Mouse (Mus musculus) intestine, embryonic 14.5 days (tissue): Measurements from ENCODE around the gene Cald1. TPM values are rescaled to one million over a fixed set of nuclear protein-coding genes. Genes with fewer than 3 reads are reported as not detected.

Source experiments
- ATAC-seq: fragments of 200-750 bp; cut with Nextera tagmentation; replicated peaks from 2 replicates; pipeline ENCODE4 v1.8.0; 2017; ENCODE audit warnings: low read depth, moderate number of reproducible peaks, moderate TSS enrichment, moderate library complexity; ENCODE audit not compliant: low FRiP score, low TSS enrichment
- DNase-seq: peaks from one replicate; pipeline ENCODE4 v3.0.0-alpha.2; 2018; ENCODE audit warnings: low spot score
- H3K27ac ChIP-seq: fragments of 300-500 bp; sonication (generic); 2 replicates; pipeline ENCODE4 v1.5.1; 2014; ENCODE audit warnings: low read depth, mild to moderate bottlenecking, control low read depth
- H3K27me3 ChIP-seq: fragments of 300-500 bp; sonication (generic); replicated peaks from 2 replicates; pipeline ENCODE4 v1.6.1; 2014; ENCODE audit warnings: low read length, control low read depth; ENCODE audit not compliant: control insufficient read depth, insufficient read depth
- H3K36me3 ChIP-seq: fragments of 300-500 bp; sonication (generic); 2 replicates; pipeline ENCODE4 v1.6.1; 2014; ENCODE audit warnings: low read length, control low read depth; ENCODE audit not compliant: control insufficient read depth, insufficient read depth
- H3K4me1 ChIP-seq: fragments of 300-500 bp; sonication (generic); replicated peaks from 2 replicates; pipeline ENCODE4 v1.6.1; 2014; ENCODE audit warnings: low read length, control low read depth, mixed read lengths; ENCODE audit not compliant: control insufficient read depth, insufficient read depth
- H3K4me2 ChIP-seq: fragments of 300-500 bp; sonication (generic); 2 replicates; pipeline ENCODE4 v1.6.1; 2014; ENCODE audit warnings: low read length
- H3K4me3 ChIP-seq: fragments of 300-500 bp; sonication (generic); 2 replicates; pipeline ENCODE4 v1.5.1; 2014; ENCODE audit warnings: low read depth, low read length, control low read depth, mixed read lengths
- H3K9ac ChIP-seq: fragments of 300-500 bp; sonication (generic); 2 replicates; pipeline ENCODE4 v1.6.1; 2014; ENCODE audit warnings: mild to moderate bottlenecking, low read length
- H3K9me3 ChIP-seq: fragments of 300-500 bp; sonication (generic); 2 replicates; pipeline ENCODE4 v1.6.1; 2016; ENCODE audit warnings: low read length, control low read depth; ENCODE audit not compliant: control insufficient read depth
- WGBS: fragments of 180-500 bp; shearing (Covaris S2); extraction: QIAGEN DNeasy Blood & Tissue Kit; methylation state at CpG from one replicate; pipeline ENCODE4 v1.1.7; 2014; 5-methylcytosine and 5-hydroxymethylcytosine counted together
- polyA plus RNA-seq: library from polyadenylated mRNA; unstranded; fragments of >200 nt; fragmentation: Nextera tagmentation; extraction: Ambion mirVana; gene quantifications from 2 replicates; pipeline ENCODE4 v1.2.1, GENCODE M21; 2014

Gene Cald1
- polyA plus RNA-seq: 309 and 368 TPM in 2 replicates

DNA sequence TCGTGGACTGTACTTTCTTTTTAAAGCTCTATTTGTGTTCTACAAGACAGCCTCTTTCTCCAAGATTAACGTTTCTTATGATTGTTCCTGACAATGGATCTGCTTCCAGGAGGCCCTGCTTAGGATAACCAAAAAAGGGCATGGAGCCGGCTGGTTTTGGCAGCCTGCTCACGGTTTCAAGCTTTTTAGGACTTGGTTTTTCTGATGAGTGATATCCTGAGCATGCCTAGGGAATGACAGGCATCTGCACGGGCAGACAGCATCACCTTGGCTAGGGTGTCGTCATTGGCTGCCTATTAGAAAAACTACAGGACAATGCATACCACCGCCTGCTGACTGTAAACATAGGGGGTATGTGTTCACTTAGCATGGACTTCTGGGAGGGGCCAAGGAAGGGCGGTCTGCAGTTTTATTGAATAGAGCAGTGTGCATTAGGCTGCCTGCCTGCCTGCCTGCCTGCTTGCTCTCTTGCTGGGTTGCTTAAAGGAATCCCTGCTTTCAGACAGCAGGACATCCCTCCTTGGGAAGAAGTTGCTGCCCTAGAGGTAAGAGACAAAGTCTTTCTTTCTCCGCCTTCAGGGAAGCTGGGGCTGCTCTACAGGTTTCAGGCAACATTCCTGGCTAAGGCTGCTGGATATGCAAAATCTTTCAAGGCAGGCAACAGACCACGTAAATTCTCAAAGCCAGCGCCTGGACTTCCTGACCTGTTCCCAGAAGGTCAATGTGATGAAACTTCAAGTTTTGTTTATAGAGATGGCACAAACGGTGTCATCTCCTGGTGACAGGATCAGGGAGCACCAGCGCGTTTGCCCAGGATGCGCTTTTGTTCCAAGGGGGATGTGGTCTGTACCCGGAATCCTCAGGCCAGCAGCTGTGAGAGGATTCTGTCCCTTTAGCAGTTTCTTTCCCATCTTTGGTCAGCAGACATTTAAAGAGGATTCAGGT, at the start of gene Cald1:
Cald1 (plus strand) TSS at position 380 of the 945 bp plus-strand sequence.
- H3K27me3 ChIP-seq: no peaks in the 10 kb centered on the region
- ATAC-seq (peak; percentile 97), DNase-seq (peak; percentile 85)
- peak within 1 kb of the TSS; percentile 70 for H3K4me3 ChIP-seq
- peaks cover 30% of the 10 kb centered on the region for H3K4me1 ChIP-seq
- H3K4me2 ChIP-seq: peak within 1 kb of the TSS; percentile 58
- H3K36me3 ChIP-seq: no peaks in the 10 kb centered on the region
- H3K9ac ChIP-seq: peak within 1 kb of the TSS; percentile 87
- peak within 1 kb of the TSS; percentile 91 for H3K27ac ChIP-seq
- H3K9me3 ChIP-seq: no peaks in the 10 kb centered on the region
- 5% methylated on average over 16 of the region's 16 CpGs for WGBS

DNA sequence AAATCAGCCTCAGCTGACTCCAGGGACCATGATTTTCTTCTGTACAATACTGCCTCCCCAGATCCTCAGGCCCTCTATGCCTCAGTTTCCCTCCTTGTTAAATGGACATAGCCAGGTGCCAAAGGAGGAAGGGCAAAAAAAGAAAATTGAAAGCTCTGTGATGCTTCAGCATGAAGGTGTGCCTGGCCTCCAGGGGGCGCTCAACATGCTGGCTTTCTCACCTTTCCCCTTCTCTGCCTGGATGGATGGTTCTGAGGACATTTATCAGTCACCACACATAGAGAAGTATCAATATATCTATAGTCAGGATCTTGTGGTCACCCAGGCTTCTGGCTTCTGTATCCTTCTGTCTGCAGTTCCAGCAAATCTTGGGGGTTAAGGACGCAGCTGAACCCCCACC, 49.3 kb upstream of the Cald1 start:
- H3K27ac ChIP-seq: peak overlapping the region; percentile 80

DNA sequence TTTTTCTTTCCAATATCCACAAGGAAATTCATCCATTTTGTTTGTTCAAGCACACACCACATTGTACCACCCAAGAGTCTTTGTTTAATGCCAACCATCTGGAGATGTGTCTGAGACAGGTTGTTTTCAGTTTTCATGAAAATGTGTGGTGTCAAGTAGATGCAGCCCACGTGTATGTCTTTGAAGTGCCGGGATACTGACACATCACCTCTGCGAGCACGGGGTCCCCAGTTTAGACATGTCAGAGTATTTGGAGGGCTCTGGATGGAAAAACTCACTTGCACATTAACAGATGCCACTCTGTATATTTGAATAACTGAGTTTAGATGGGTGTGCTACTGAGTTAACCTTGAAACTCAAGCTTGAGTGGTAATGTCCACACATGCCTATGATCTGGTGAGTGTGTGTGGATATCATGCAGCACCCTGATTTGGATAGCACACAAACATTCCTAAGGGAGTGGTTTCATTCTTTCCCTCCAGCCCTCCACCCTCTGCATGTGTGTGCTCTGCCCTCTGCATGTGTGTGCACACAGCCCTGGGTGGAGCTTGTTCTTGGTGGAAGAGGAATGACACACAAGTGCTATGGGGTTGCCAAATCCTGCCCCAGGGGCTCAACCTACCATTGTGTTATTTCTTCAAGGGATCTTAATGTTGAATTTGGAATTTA, 45.7 kb upstream of the Cald1 start:
- Histone ChIP-seq H3K36me3 (no peaks in the 10 kb centered on the region), H3K4me1 (peaks cover 26% of the 10 kb centered on the region), H3K4me3 (no peak overlapping the region), H3K27me3 (no peaks in the 10 kb centered on the region), H3K9me3 (peaks cover 4% of the 10 kb centered on the region; the same call in 1 of the 2 replicates), H3K27ac (no peak overlapping the region), H3K9ac (no peak overlapping the region), H3K4me2 (no peak overlapping the region)
- WGBS: 86% methylated on average over 4 of the region's 4 CpGs
- DNase-seq (no peak), ATAC-seq (no peak)

More for the DNA sequence above, 49.3 kb upstream of the Cald1 start:
- Histone ChIP-seq H3K27me3 (no peaks in the 10 kb centered on the region), H3K4me1 (peaks cover 22% of the 10 kb centered on the region), H3K9me3 (peaks cover 4% of the 10 kb centered on the region; the same call in 1 of the 2 replicates), H3K9ac (no peak overlapping the region), H3K4me2 (no peak overlapping the region), H3K4me3 (no peak overlapping the region), H3K36me3 (no peaks in the 10 kb centered on the region)
- 39% methylated on average over 2 of the region's 2 CpGs for WGBS
- ATAC-seq (no peak), DNase-seq (peak; percentile 61)

DNA sequence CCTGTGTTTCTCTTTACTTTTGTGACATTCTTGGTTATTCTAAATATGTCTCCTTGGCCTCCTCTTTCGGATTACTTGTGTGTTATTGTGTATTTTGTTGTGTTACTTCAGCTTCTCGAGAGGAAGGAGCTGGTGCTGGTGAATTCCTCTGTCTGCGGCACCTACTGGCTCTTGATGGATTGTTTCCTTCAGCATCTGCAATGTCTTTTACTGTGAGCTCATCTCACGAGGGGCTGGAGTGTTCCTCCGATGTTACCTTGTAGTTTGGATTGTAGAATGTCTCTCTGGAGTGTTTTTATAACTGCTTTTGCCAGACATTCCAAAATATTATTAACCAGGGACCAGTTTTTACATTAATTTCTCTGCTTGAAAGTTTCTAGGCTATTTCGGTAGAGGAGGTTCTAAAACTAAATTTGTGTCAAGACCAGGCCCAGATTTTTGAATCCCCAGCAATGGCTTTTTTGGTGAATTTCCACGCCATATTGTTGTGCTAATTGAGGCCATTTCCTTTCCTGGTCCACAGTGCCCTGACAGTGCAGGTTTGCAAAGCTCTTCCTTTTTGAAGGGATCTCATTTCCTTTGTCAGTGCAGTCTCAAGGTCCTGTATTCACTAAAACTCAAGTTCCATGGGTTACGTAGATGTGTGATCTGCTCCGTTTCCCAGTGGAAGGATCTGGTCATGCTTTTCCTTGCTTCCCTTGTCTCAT, 43.9 kb upstream of the Cald1 start:
- Histone ChIP-seq H3K27me3 (no peaks in the 10 kb centered on the region), H3K36me3 (no peaks in the 10 kb centered on the region), H3K4me1 (peaks cover 29% of the 10 kb centered on the region), H3K4me3 (no peak overlapping the region), H3K9me3 (peaks cover 4% of the 10 kb centered on the region; the same call in 1 of the 2 replicates), H3K27ac (peak overlapping the region; percentile 64), H3K9ac (no peak overlapping the region), H3K4me2 (no peak overlapping the region)
- WGBS: 46% methylated on average over 9 of the region's 9 CpGs
- DNase-seq (no peak), ATAC-seq (no peak)

DNA sequence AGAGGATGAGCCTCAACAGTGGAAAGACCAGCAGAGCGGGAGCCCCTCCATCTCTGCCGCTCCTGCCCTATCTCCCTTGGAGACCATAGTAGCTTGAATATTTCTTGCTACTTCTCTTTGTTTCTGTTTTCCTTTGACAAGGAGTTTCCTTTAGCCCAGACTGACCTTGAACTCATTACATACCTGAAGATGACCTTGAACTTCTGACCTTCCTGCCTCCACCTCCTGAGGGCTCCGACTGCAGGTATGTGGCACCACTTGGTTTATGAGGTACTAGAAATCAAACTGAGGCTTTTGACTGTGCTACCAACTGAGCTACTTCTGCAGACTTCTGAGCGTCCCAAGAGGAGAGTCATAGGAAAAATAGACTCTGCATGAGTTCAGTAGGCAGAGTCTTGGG, 38.8 kb upstream of the Cald1 start:
- no peaks in the 10 kb centered on the region for H3K27me3 ChIP-seq
- DNase-seq: no peak
- 42% methylated on average over 4 of the region's 4 CpGs for WGBS
- ATAC-seq: no peak
- H3K4me1 ChIP-seq: peaks cover 17% of the 10 kb centered on the region
- H3K9me3 ChIP-seq: no peaks in the 10 kb centered on the region
- no peak overlapping the region for H3K4me2 ChIP-seq
- peak overlapping the region; percentile 30; the same call in 1 of the 2 replicates for H3K27ac ChIP-seq
- no peak overlapping the region for H3K9ac ChIP-seq
- no peaks in the 10 kb centered on the region for H3K36me3 ChIP-seq
- no peak overlapping the region for H3K4me3 ChIP-seq

DNA sequence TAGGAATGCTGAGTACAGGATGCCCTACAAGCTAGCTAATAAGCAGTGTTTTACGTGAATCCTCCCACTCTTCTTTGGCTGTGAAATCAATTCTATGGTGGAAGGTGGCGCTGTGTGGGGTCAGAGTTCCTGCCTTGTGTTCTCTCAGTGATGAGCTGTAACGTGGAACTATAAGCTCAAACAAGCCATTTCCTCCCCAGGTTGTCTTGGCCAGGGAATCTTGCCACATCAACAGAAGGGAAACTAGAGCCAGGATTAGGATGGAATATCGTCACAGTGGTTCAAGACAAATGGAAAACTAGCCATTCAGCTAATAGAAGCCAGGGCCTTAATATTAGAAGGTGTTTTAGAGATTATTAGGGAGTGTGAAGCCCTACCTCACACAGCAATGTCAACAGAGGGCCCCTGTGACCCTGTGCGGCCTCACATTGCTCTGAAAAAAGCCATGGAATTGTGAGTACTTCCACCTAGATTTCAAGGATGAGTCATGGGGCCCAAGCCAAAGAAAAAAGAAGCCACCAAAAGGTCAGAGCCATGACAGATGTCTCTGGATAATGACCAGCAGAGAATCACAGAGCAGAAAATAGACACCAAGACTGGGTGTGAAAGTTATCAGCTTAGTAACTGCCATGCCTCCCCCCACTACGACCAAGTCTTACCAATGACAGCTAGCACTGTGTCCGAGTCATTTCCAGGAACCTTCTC, 33.0 kb upstream of the Cald1 start:
- no peak for ATAC-seq
- no peaks in the 10 kb centered on the region for H3K9me3 ChIP-seq
- no peak for DNase-seq
- H3K27me3 ChIP-seq: no peaks in the 10 kb centered on the region
- no peak overlapping the region for H3K27ac ChIP-seq
- no peaks in the 10 kb centered on the region for H3K36me3 ChIP-seq
- no peak overlapping the region for H3K4me3 ChIP-seq
- no peak overlapping the region for H3K9ac ChIP-seq
- WGBS: 72% methylated on average over 7 of the region's 7 CpGs
- no peak overlapping the region for H3K4me2 ChIP-seq
- H3K4me1 ChIP-seq: no peaks in the 10 kb centered on the region

DNA sequence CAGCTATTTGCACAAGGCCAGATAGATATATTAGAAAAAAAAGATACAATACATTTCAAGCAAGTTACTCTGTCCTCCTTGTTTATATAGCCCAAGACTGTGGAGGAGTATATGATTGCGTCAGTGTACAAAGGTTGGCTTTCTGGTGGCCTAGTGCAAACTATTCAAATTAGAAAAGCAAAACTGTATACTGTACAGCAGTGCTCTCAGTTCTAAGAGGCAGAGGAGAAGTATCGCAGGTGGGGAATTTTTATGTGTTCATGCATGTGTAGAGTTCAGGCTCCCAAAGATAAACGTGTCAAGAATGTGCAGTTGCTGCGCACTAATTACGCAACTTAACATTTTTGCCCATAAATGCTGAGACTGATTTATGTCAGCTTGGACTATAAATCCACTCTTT, 31.0 kb upstream of the Cald1 start:
- DNase-seq (peak; percentile 38), ATAC-seq (no peak)
- Histone ChIP-seq H3K27me3 (no peaks in the 10 kb centered on the region), H3K9me3 (no peaks in the 10 kb centered on the region), H3K4me3 (no peak overlapping the region), H3K4me2 (no peak overlapping the region), H3K27ac (no peak overlapping the region), H3K9ac (no peak overlapping the region), H3K4me1 (no peaks in the 10 kb centered on the region), H3K36me3 (no peaks in the 10 kb centered on the region)
- 59% methylated on average over 5 of the region's 5 CpGs for WGBS
